Mouse (Mus musculus) lung, postnatal 0 days (tissue): ENCODE data around the gene Acox1. TPM values are rescaled to one million over a fixed set of nuclear protein-coding genes. Genes with fewer than 3 reads are reported as not detected.

Experiments
- ATAC-seq: fragments of 200-750 bp; cut with Nextera tagmentation; 2 replicates; pipeline ENCODE4 v1.8.0; 2017; ENCODE audit warnings: moderate library complexity
- DNase-seq: peaks from one replicate; pipeline ENCODE4 v3.0.0-alpha.2; 2016; ENCODE audit warnings: low spot score
- H3K27ac ChIP-seq: fragments of 300-500 bp; sonication (generic); 2 replicates; pipeline ENCODE4 v1.5.1; 2014; ENCODE audit warnings: antibody characterized with exemption, mild to moderate bottlenecking, low read length, mixed read lengths
- H3K27me3 ChIP-seq: fragments of 300-500 bp; sonication (generic); replicated peaks from 2 replicates; pipeline ENCODE4 v1.6.1; 2014; ENCODE audit warnings: low read length, mixed read lengths; ENCODE audit not compliant: insufficient read depth
- H3K36me3 ChIP-seq: fragments of 300-500 bp; sonication (generic); 2 replicates; pipeline ENCODE4 v1.6.1; 2014; ENCODE audit warnings: low read length, mixed read lengths; ENCODE audit not compliant: insufficient read depth
- H3K4me1 ChIP-seq: fragments of 300-500 bp; sonication (generic); 2 replicates; pipeline ENCODE4 v1.6.1; 2014; ENCODE audit warnings: antibody characterized with exemption, low read depth, low read length, mixed read lengths; ENCODE audit not compliant: insufficient read depth
- H3K4me2 ChIP-seq: fragments of 300-500 bp; sonication (generic); replicated peaks from 2 replicates; pipeline ENCODE4 v1.6.1; 2014; ENCODE audit warnings: low read depth, mild to moderate bottlenecking, low read length, moderate library complexity, mixed read lengths
- H3K4me3 ChIP-seq: fragments of 300-500 bp; sonication (generic); 2 replicates; pipeline ENCODE4 v1.5.1; 2014; ENCODE audit warnings: low read depth, low read length
- H3K9ac ChIP-seq: fragments of 300-500 bp; sonication (generic); replicated peaks from 2 replicates; pipeline ENCODE4 v1.6.1; 2014; ENCODE audit warnings: low read depth, mild to moderate bottlenecking
- H3K9me3 ChIP-seq: fragments of 300-500 bp; sonication (generic); 2 replicates; pipeline ENCODE4 v1.6.1; 2016; ENCODE audit warnings: low read length, mixed read lengths
- CTCF ChIP-seq: IDR thresholded peaks from 2 replicates; pipeline ENCODE4 v1.5.1; 2016; ENCODE audit warnings: antibody characterized with exemption, mild to moderate bottlenecking
- EP300 ChIP-seq: IDR thresholded peaks from 2 replicates; pipeline ENCODE4 v1.6.1; 2016; ENCODE audit warnings: antibody characterized with exemption, mild to moderate bottlenecking, control low read depth
- WGBS: fragments of 180-500 bp; shearing (Covaris S2); extraction: QIAGEN DNeasy Blood & Tissue Kit; methylation state at CpG from one replicate; pipeline ENCODE4 v1.1.7; 2014; 5-methylcytosine and 5-hydroxymethylcytosine counted together
- polyA plus RNA-seq: library from polyadenylated mRNA; unstranded; fragments of >200 nt; fragmentation: Nextera tagmentation; extraction: Ambion mirVana; gene quantifications from 2 replicates; pipeline ENCODE4 v1.2.1, GENCODE M21; 2015

Gene Acox1
- polyA plus RNA-seq, 1 experiment from 2014 or later: 31.7 TPM

GRCm38 (mm10) chr11:116237742-116238395 is 39.0 kb upstream of the Acox1 start, which contains the start of gene Evpl:
TSS of gene Evpl (minus strand) at chr11:116238077.
- Histone ChIP-seq H3K27ac (peak within 1 kb of the TSS; percentile 80), H3K4me2 (peak within 1 kb of the TSS; percentile 52), H3K4me3 (peak within 1 kb of the TSS; percentile 23; the same call in 1 of the 2 replicates), H3K36me3 (no peaks in the 10 kb centered on the region), H3K4me1 (0 out of 2 replicates have a peak, but pooled peaks cover 3% of the 10 kb centered on the region), H3K27me3 (no peaks in the 10 kb centered on the region), H3K9me3 (no peaks in the 10 kb centered on the region), H3K9ac (peak within 1 kb of the TSS; percentile 26; the same call in 1 of the 2 replicates)
- 11% methylated on average over 28 of the region's 31 CpGs for WGBS
- DNase-seq (peak; percentile 93), ATAC-seq (peak; percentile 97)
- TF ChIP-seq EP300: no peak
- TF ChIP-seq CTCF: no peak

- 0 out of 2 replicates have a peak, but pooled peaks cover 3% of the 10 kb centered on the region for H3K4me1 ChIP-seq
- H3K9me3 ChIP-seq: no peaks in the 10 kb centered on the region
- no peak overlapping the region for H3K4me2 ChIP-seq
- no peak overlapping the region for H3K9ac ChIP-seq
- WGBS: 77% methylated on average over 8 of the region's 8 CpGs
- no peak for DNase-seq
- H3K4me3 ChIP-seq: no peak overlapping the region
- no peaks in the 10 kb centered on the region for H3K36me3 ChIP-seq
- H3K27ac ChIP-seq: no peak overlapping the region
- TF ChIP-seq CTCF: no peak
- H3K27me3 ChIP-seq: no peaks in the 10 kb centered on the region
- no peak for ATAC-seq
These were observed 36.1 kb upstream of the Acox1 start for GRCm38 (mm10) chr11:116234901-116235300.

- Histone ChIP-seq H3K4me2 (no peak overlapping the region), H3K4me1 (no peaks in the 10 kb centered on the region), H3K27ac (no peak overlapping the region), H3K9ac (no peak overlapping the region), H3K27me3 (no peaks in the 10 kb centered on the region), H3K4me3 (no peak overlapping the region), H3K9me3 (no peaks in the 10 kb centered on the region), H3K36me3 (no peaks in the 10 kb centered on the region)
- WGBS: 40% methylated on average over 17 of the region's 17 CpGs
- TF ChIP-seq EP300: no peak
- DNase-seq (no peak), ATAC-seq (no peak)
These were observed 33.6 kb upstream of the Acox1 start for GRCm38 (mm10) chr11:116232427-116232826.

GRCm38 (mm10) chr11:116228699-116229098 is 29.9 kb upstream of the Acox1 start:
- no peaks in the 10 kb centered on the region for H3K27me3 ChIP-seq
- no peak for TF ChIP-seq EP300
- no peak for TF ChIP-seq CTCF
- ATAC-seq (peak; percentile 39), DNase-seq (peak; percentile 54)
- no peak overlapping the region for H3K4me3 ChIP-seq
- no peaks in the 10 kb centered on the region for H3K4me1 ChIP-seq
- no peaks in the 10 kb centered on the region for H3K36me3 ChIP-seq
- no peaks in the 10 kb centered on the region for H3K9me3 ChIP-seq
- no peak overlapping the region for H3K27ac ChIP-seq
- no peak overlapping the region for H3K4me2 ChIP-seq
- no peak overlapping the region for H3K9ac ChIP-seq
- 60% methylated on average over 4 of the region's 4 CpGs for WGBS

- no peak overlapping the region for H3K27ac ChIP-seq
- no peak overlapping the region for H3K9ac ChIP-seq
- no peaks in the 10 kb centered on the region for H3K4me1 ChIP-seq
- H3K27me3 ChIP-seq: peaks cover 7% of the 10 kb centered on the region; the same call in 1 of the 2 replicates
- H3K36me3 ChIP-seq: no peaks in the 10 kb centered on the region
- no peak overlapping the region for H3K4me2 ChIP-seq
- ATAC-seq (peak; percentile 25; the same call in 1 of the 2 replicates), DNase-seq (peak; percentile 86)
- no peak for TF ChIP-seq EP300
- peak; percentile 96 for TF ChIP-seq CTCF
- 2% methylated on average over 2 of the region's 2 CpGs for WGBS
- no peak overlapping the region for H3K4me3 ChIP-seq
- no peaks in the 10 kb centered on the region for H3K9me3 ChIP-seq
These were observed 27.6 kb upstream of the Acox1 start for GRCm38 (mm10) chr11:116226414-116226813.

- peaks cover 7% of the 10 kb centered on the region; the same call in 1 of the 2 replicates for H3K27me3 ChIP-seq
- peak overlapping the region; percentile 56 for H3K4me2 ChIP-seq
- TF ChIP-seq EP300: no peak
- no peak for TF ChIP-seq CTCF
- H3K9me3 ChIP-seq: no peaks in the 10 kb centered on the region
- H3K9ac ChIP-seq: no peak overlapping the region
- H3K36me3 ChIP-seq: no peaks in the 10 kb centered on the region
- H3K4me3 ChIP-seq: peak overlapping the region; percentile 28
- WGBS: 21% methylated on average over 23 of the region's 23 CpGs
- H3K27ac ChIP-seq: no peak overlapping the region
- peaks cover 9% of the 10 kb centered on the region for H3K4me1 ChIP-seq
- no peak for ATAC-seq
- DNase-seq: no peak
These were observed 23.9 kb upstream of the Acox1 start for GRCm38 (mm10) chr11:116222740-116223059.
